Mouse (Mus musculus) skeletal muscle tissue, postnatal 0 days (tissue): ENCODE results near the gene Serpina1e. TPM values are rescaled to one million over a fixed set of nuclear protein-coding genes. Genes with fewer than 3 reads are reported as not detected.

Source experiments
- polyA plus RNA-seq: library from polyadenylated mRNA; unstranded; fragments of >200 nt; fragmentation: Nextera tagmentation; extraction: Ambion mirVana; gene quantifications from 2 replicates; pipeline ENCODE4 v1.2.1, GENCODE M21; 2015

Serpina1e gene
- 1.6 and 2.1 TPM in 2 replicates for polyA plus RNA-seq

DNA sequence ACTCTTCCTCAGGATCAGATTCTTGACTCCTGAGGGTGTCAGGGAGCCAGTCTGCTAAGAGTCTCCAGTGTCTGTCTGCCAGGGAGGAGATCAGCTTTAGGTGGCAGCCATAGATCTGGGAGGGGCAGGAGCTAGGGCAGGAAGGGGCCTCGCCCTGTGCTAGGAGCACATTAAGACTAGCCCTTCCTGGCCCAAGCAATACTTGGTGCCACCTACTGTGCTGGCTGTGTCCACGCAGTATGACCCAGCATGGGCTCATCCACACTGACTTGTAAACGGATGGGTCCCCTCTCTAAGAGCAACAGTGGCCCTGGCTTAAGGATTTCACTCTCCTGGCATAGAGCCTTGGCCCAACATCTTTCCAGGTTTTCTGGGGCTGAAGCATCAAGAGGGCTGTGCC lies at the start of gene Serpina1e:
TSS of gene Serpina1e (minus strand) at position 178 of the 400 bp plus-strand sequence.

DNA sequence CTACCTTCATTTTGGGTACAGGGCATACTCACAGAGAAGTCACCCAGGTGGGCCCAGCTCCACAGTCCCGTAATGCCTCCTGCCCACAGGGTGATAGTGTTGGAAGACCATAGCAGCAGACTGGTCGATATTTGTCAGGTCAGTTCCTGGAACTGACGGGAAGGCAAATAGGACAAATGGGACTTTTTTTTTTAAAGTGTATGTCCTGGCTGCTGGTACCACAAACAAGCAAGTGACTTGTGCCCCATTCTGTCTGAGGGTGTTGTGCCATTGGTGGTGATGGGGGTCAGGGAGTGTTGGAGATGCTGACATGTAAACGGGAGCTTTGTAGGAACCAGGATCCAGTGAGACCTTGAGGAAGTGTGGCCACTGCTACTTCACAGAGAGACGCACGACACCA lies 31.1 kb upstream of the Serpina1e start, which contains the start of gene Serpina11:
TSS of gene Serpina11 (minus strand) at position 101 of the 400 bp plus-strand sequence.

DNA sequence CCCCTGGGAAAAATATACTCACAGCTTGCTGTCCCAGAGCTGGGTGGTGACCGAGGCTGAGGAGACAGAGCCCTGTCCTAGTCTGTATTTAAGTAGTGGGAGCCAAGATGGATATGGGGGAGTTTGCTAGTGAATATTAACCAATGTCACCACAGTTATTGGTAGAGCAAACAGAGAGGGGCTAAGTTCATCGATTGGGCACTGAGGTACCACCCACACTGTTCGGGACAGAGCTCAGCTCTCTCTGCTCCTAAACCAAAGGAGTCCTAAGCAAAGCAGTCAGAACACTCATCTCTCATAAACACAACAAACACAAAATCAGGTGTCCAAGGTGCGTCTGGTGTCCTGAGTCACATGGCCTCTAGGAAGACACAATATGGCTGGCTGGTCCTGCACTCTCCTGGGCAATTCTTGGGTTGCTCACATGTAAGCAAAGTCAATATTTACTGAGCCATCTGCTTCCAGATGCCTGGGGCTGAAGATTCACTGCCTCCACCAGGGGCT lies 53.9 kb downstream of the Serpina1e start, which contains the start of gene Serpina1c:
TSS of gene Serpina1c (minus strand) at position 51 of the 504 bp plus-strand sequence.

Other genes with a start within 250 kb of the Serpina1e start
- 0.96 and 1.7 TPM in 2 replicates for gene Serpina1d, start 185.4 kb downstream of the Serpina1e start, polyA plus RNA-seq
- 1.0 and 1.7 TPM in 2 replicates for gene Serpina1b, start 128.6 kb downstream of the Serpina1e start, polyA plus RNA-seq
- gene Serpina1a, start 95.4 kb downstream of the Serpina1e start, polyA plus RNA-seq: 1.1 and 1.4 TPM in 2 replicates
- 0.37 and 0.99 TPM in 2 replicates for gene Serpina1c, start 54.1 kb downstream of the Serpina1e start, polyA plus RNA-seq
- gene Serpina11, start 31.0 kb upstream of the Serpina1e start, polyA plus RNA-seq: 0.09 TPM in 1 of 2 replicates, not detected in the other
- gene Serpina9, start 54.8 kb upstream of the Serpina1e start, polyA plus RNA-seq: 0.60 TPM in 1 of 2 replicates, not detected in the other
- gene Serpina12, start 85.5 kb upstream of the Serpina1e start, polyA plus RNA-seq: 3.1 TPM in 1 of 2 replicates, not detected in the other
- gene Serpina5, start 142.1 kb upstream of the Serpina1e start, polyA plus RNA-seq: not detected in 2 replicates
- gene Serpina3a, start 153.7 kb upstream of the Serpina1e start, polyA plus RNA-seq: not detected in 2 replicates
- gene Serpina3b, start 169.0 kb upstream of the Serpina1e start, polyA plus RNA-seq: 0.06 TPM in 1 of 2 replicates, not detected in the other
- gene Serpina3c, start 194.9 kb upstream of the Serpina1e start, polyA plus RNA-seq: 0.88 and 10.0 TPM in 2 replicates